Mouse (Mus musculus) liver, embryonic 11.5 days (tissue): ENCODE measurements at regions not wholly inside any gene's neighbourhood (a gene's known extent, or its start where the extent isn't known, plus 50 kb on each side); places are given as distances from the start of the nearest gene placed in this dataset.
"Not testable (repeated sequence)": the region's sequence is repeated elsewhere in the genome, so short reads cannot be mapped to it uniquely, and the experiment has no call there.

Experiments
- ATAC-seq: fragments of 200-750 bp; cut with Nextera tagmentation; replicated peaks from 2 replicates; pipeline ENCODE4 v1.8.0; 2017; ENCODE audit warnings: moderate number of reproducible peaks, mild to moderate bottlenecking, moderate TSS enrichment, moderate library complexity; ENCODE audit not compliant: low FRiP score
- DNase-seq: peaks from one replicate; pipeline ENCODE4 v3.0.0-alpha.2; 2017; ENCODE audit warnings: low spot score
- H3K27ac ChIP-seq: fragments of 300-500 bp; sonication (generic); 2 replicates; pipeline ENCODE4 v1.5.1; 2014; ENCODE audit warnings: mild to moderate bottlenecking, low read depth, low read length, control low read depth
- H3K27me3 ChIP-seq: fragments of 300-500 bp; sonication (generic); replicated peaks from 2 replicates; pipeline ENCODE4 v1.6.1; 2014; ENCODE audit warnings: low read length, mixed read lengths; ENCODE audit not compliant: control insufficient read depth, insufficient read depth
- H3K36me3 ChIP-seq: fragments of 300-500 bp; sonication (generic); 2 replicates; pipeline ENCODE4 v1.6.1; 2014; ENCODE audit warnings: mild to moderate bottlenecking, low read length, moderate library complexity, mixed read lengths; ENCODE audit not compliant: control insufficient read depth, insufficient read depth
- H3K4me1 ChIP-seq: fragments of 300-500 bp; sonication (generic); replicated peaks from 2 replicates; pipeline ENCODE4 v1.6.1; 2014; ENCODE audit warnings: low read length, mixed read lengths; ENCODE audit not compliant: control insufficient read depth, insufficient read depth
- H3K4me2 ChIP-seq: fragments of 300-500 bp; sonication (generic); 2 replicates; pipeline ENCODE4 v1.6.1; 2014; ENCODE audit warnings: mild to moderate bottlenecking, control low read depth, moderate library complexity
- H3K4me3 ChIP-seq: fragments of 300-500 bp; sonication (generic); 2 replicates; pipeline ENCODE4 v1.5.1; 2014; ENCODE audit warnings: low read depth, low read length, control low read depth
- H3K9ac ChIP-seq: fragments of 300-500 bp; sonication (generic); 2 replicates; pipeline ENCODE4 v1.6.1; 2014; ENCODE audit warnings: low read depth, low read length, control low read depth
- H3K9me3 ChIP-seq: fragments of 300-500 bp; sonication (generic); 2 replicates; pipeline ENCODE4 v1.6.1; 2016; ENCODE audit warnings: low read length, inconsistent platforms, mixed read lengths; ENCODE audit not compliant: control insufficient read depth
- WGBS: fragments of 180-500 bp; shearing (Covaris S2); extraction: QIAGEN DNeasy Blood & Tissue Kit; methylation state at CpG from one replicate; pipeline ENCODE4 v1.1.7; 2014; 5-methylcytosine and 5-hydroxymethylcytosine counted together

GRCm38 (mm10) chr19:29869526-29869925 lies 55.4 kb upstream of the Il33 start:
- WGBS: 74% methylated on average over 5 of the region's 5 CpGs

GRCm38 (mm10) chr19:29868681-29869080 lies 55.9 kb upstream of the Ranbp6 start:
- H3K9me3 ChIP-seq, H3K27me3 ChIP-seq, H3K9ac ChIP-seq, H3K4me1 ChIP-seq, ATAC-seq, H3K36me3 ChIP-seq, H3K4me2 ChIP-seq, H3K27ac ChIP-seq, DNase-seq, H3K4me3 ChIP-seq: not testable (repeated sequence)
- WGBS: 71% methylated on average over 1 of the region's 1 CpGs

More at GRCm38 (mm10) chr19:29869526-29869925, 55.4 kb upstream of the Il33 start:
- H3K9ac ChIP-seq: no peak overlapping the region
- no peak for DNase-seq
- 0 out of 2 replicates have a peak, but pooled peaks cover 3% of the 10 kb centered on the region for H3K27me3 ChIP-seq
- ATAC-seq: no peak
- no peak overlapping the region for H3K27ac ChIP-seq
- H3K4me3 ChIP-seq: no peak overlapping the region
- H3K4me1 ChIP-seq: no peaks in the 10 kb centered on the region
- no peaks in the 10 kb centered on the region for H3K36me3 ChIP-seq
- H3K9me3 ChIP-seq: no peaks in the 10 kb centered on the region
- H3K4me2 ChIP-seq: no peak overlapping the region

- 76% methylated on average over 3 of the region's 3 CpGs for WGBS
Observed at GRCm38 (mm10) chr19:29866822-29867221, 54.0 kb upstream of the Ranbp6 start.

GRCm38 (mm10) chr19:29865142-29865541 lies 52.4 kb upstream of the Ranbp6 start:
- H3K4me3 ChIP-seq: no peak overlapping the region
- no peaks in the 10 kb centered on the region for H3K4me1 ChIP-seq
- ATAC-seq: 0 out of 2 replicates have a peak, but pooled peaks have one; percentile 61
- no peak for DNase-seq
- WGBS: 50% methylated on average over 1 of the region's 1 CpGs
- no peaks in the 10 kb centered on the region for H3K9me3 ChIP-seq
- 0 out of 2 replicates have a peak, but pooled peaks cover 3% of the 10 kb centered on the region for H3K27me3 ChIP-seq
- no peak overlapping the region for H3K9ac ChIP-seq
- H3K36me3 ChIP-seq: no peaks in the 10 kb centered on the region
- no peak overlapping the region for H3K4me2 ChIP-seq
- no peak overlapping the region for H3K27ac ChIP-seq

More at GRCm38 (mm10) chr19:29866822-29867221, 54.0 kb upstream of the Ranbp6 start:
- Histone ChIP-seq H3K36me3 (no peaks in the 10 kb centered on the region), H3K4me2 (no peak overlapping the region), H3K9ac (no peak overlapping the region), H3K4me3 (no peak overlapping the region), H3K27me3 (0 out of 2 replicates have a peak, but pooled peaks cover 3% of the 10 kb centered on the region), H3K27ac (no peak overlapping the region), H3K4me1 (no peaks in the 10 kb centered on the region), H3K9me3 (no peaks in the 10 kb centered on the region)
- DNase-seq (no peak), ATAC-seq (no peak)

GRCm38 (mm10) chr19:29862808-29863207 lies 50.0 kb upstream of the Ranbp6 start:
- H3K36me3 ChIP-seq: no peaks in the 10 kb centered on the region
- H3K4me1 ChIP-seq: no peaks in the 10 kb centered on the region
- ATAC-seq (no peak), DNase-seq (no peak)
- H3K4me2 ChIP-seq: no peak overlapping the region
- H3K9me3 ChIP-seq: no peaks in the 10 kb centered on the region
- no peak overlapping the region for H3K4me3 ChIP-seq
- no peaks in the 10 kb centered on the region for H3K27me3 ChIP-seq
- no peak overlapping the region for H3K27ac ChIP-seq
- no peak overlapping the region for H3K9ac ChIP-seq
